Mouse (Mus musculus) midbrain, embryonic 14.5 days (tissue): ENCODE data around the gene Plxnb2. TPM values are rescaled to one million over a fixed set of nuclear protein-coding genes. Genes with fewer than 3 reads are reported as not detected.

Experiments
- ATAC-seq: fragments of 200-750 bp; cut with Nextera tagmentation; 2 replicates; pipeline ENCODE4 v1.8.0; 2017; ENCODE audit warnings: moderate number of reproducible peaks, moderate library complexity; ENCODE audit not compliant: low FRiP score, low TSS enrichment
- DNase-seq: peaks from one replicate; pipeline ENCODE4 v3.0.0-alpha.2; 2015
- H3K27ac ChIP-seq: fragments of 300-500 bp; sonication (generic); replicated peaks from 2 replicates; pipeline ENCODE4 v1.5.1; 2014; ENCODE audit warnings: mild to moderate bottlenecking, low read depth, low read length, moderate library complexity
- H3K27me3 ChIP-seq: fragments of 300-500 bp; sonication (generic); 2 replicates; pipeline ENCODE4 v1.6.1; 2014; ENCODE audit warnings: low read length, control low read depth, mixed read lengths; ENCODE audit not compliant: control insufficient read depth, insufficient read depth
- H3K36me3 ChIP-seq: fragments of 300-500 bp; sonication (generic); 2 replicates; pipeline ENCODE4 v1.6.1; 2014; ENCODE audit warnings: low read length, control low read depth; ENCODE audit not compliant: control insufficient read depth, insufficient read depth
- H3K4me1 ChIP-seq: fragments of 300-500 bp; sonication (generic); 2 replicates; pipeline ENCODE4 v1.6.1; 2014; ENCODE audit warnings: mild to moderate bottlenecking, antibody characterized with exemption, low read length, control low read depth; ENCODE audit not compliant: control insufficient read depth, insufficient read depth
- H3K4me2 ChIP-seq: fragments of 300-500 bp; sonication (generic); 2 replicates; pipeline ENCODE4 v1.6.1; 2014; ENCODE audit warnings: mild to moderate bottlenecking, low read length, moderate library complexity
- H3K4me3 ChIP-seq: fragments of 300-500 bp; sonication (generic); replicated peaks from 2 replicates; pipeline ENCODE4 v1.5.1; 2014; ENCODE audit warnings: low read depth, low read length
- H3K9ac ChIP-seq: fragments of 300-500 bp; sonication (generic); replicated peaks from 2 replicates; pipeline ENCODE4 v1.6.1; 2014; ENCODE audit warnings: mild to moderate bottlenecking, low read length, moderate library complexity
- H3K9me3 ChIP-seq: fragments of 300-500 bp; sonication (generic); 2 replicates; pipeline ENCODE4 v1.6.1; 2016; ENCODE audit warnings: low read length, control low read depth, mixed read lengths; ENCODE audit not compliant: control insufficient read depth
- WGBS: fragments of 180-500 bp; shearing (Covaris S2); extraction: QIAGEN DNeasy Blood & Tissue Kit; methylation state at CpG from one replicate; pipeline ENCODE4 v1.1.7; 2014; 5-methylcytosine and 5-hydroxymethylcytosine counted together
- polyA plus RNA-seq: library from polyadenylated mRNA; unstranded; fragments of >200 nt; fragmentation: Nextera tagmentation; extraction: Ambion mirVana; gene quantifications from 2 replicates; pipeline ENCODE4 v1.2.1, GENCODE M21; 2014

Gene Plxnb2
- polyA plus RNA-seq, 1 experiment from 2014 or later, result 107 TPM

DNA sequence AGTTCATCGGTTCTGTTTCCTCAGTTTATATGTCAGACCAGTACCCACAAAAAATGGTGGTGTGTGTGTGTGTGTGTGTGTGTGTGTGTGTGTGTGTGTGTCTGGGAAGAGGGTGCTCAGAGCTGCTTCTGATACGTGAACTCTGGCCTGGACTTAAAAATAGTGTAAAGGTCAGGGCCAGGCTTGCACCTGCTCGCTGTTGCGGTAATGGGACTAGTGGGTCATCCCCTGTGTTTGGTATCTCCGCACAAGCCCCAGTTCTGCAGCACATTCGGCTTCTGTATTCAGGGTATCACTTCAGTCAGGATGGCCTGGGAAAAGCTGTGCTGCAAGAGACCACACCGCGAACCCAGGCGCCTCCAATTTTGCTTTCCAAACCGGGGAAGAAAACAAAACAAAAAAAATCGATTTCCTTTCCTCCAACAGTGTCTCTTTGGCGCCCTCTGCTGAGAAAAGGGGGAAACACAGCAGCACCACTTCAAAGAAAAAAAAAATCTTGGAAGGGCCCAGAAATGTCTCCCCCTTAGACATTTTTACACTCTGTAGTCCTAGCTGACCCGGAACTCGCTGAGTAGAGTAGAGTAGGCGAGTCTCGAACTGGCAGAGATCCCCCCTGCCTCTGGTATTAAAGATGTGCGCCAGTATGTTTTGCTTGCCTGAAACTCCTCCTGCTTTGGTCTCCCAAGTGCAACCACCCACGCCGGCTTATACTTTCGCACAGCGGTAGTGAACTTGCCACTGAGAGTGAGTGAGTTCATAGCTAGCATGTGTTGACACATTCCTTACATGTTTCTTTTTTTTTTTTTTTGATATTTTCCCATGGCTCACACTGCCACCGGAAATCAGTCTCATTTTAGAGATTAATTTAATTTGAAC is 29.5 kb upstream of the Plxnb2 start:
- H3K4me3 ChIP-seq, result peak overlapping the region; percentile 23
- WGBS, result 18% methylated on average over 22 of the region's 22 CpGs
- peak overlapping the region; percentile 82 for H3K4me2 ChIP-seq
- H3K9me3 ChIP-seq, result no peaks in the 10 kb centered on the region
- H3K27ac ChIP-seq, result peak overlapping the region; percentile 84
- H3K27me3 ChIP-seq, result no peaks in the 10 kb centered on the region
- peak overlapping the region; percentile 50; the same call in 1 of the 2 replicates for H3K9ac ChIP-seq
- ATAC-seq (no peak), DNase-seq (peak; percentile 94)
- peaks cover 25% of the 10 kb centered on the region for H3K4me1 ChIP-seq
- no peaks in the 10 kb centered on the region for H3K36me3 ChIP-seq

GRCm38 (mm10) chr15:89207457-89207856 is 26.9 kb upstream of the Plxnb2 start:
- no peak overlapping the region for H3K4me3 ChIP-seq
- H3K27ac ChIP-seq, result no peak overlapping the region
- peaks cover 10% of the 10 kb centered on the region for H3K9me3 ChIP-seq
- no peak overlapping the region for H3K4me2 ChIP-seq
- no peaks in the 10 kb centered on the region for H3K36me3 ChIP-seq
- no peaks in the 10 kb centered on the region for H3K27me3 ChIP-seq
- DNase-seq (no peak), ATAC-seq (no peak)
- WGBS, result 91% methylated on average over 4 of the region's 4 CpGs
- no peak overlapping the region for H3K9ac ChIP-seq
- peaks cover 1% of the 10 kb centered on the region for H3K4me1 ChIP-seq

GRCm38 (mm10) chr15:89197056-89197455 is 16.5 kb upstream of the Plxnb2 start:
- DNase-seq, result peak; percentile 30

GRCm38 (mm10) chr15:89196313-89196706 is 15.7 kb upstream of the Plxnb2 start, which contains the start of gene Dennd6b:
Dennd6b (minus strand) TSS chr15:89196496.
- ATAC-seq, result peak; percentile 98
- peak within 1 kb of the TSS; percentile 67 for H3K4me2 ChIP-seq
- no peaks in the 10 kb centered on the region for H3K27me3 ChIP-seq
- peak within 1 kb of the TSS; percentile 99 for H3K9ac ChIP-seq
- no peaks in the 10 kb centered on the region for H3K9me3 ChIP-seq
- H3K4me1 ChIP-seq, result peaks cover 15% of the 10 kb centered on the region
- peak within 1 kb of the TSS; percentile 97 for H3K27ac ChIP-seq
- H3K4me3 ChIP-seq, result peak within 1 kb of the TSS; percentile 93
- peaks cover 8% of the 10 kb centered on the region for H3K36me3 ChIP-seq
- peak; percentile 98 for DNase-seq
- under 1% methylated on average over 38 of the region's 38 CpGs for WGBS

More at GRCm38 (mm10) chr15:89197056-89197455, 16.5 kb upstream of the Plxnb2 start:
- ATAC-seq, result no peak
- Histone ChIP-seq H3K27me3 (no peaks in the 10 kb centered on the region), H3K27ac (peak overlapping the region; percentile 97), H3K4me2 (peak overlapping the region; percentile 67), H3K9me3 (0 out of 2 replicates have a peak, but pooled peaks cover 4% of the 10 kb centered on the region), H3K4me3 (peak overlapping the region; percentile 93), H3K36me3 (peaks cover 4% of the 10 kb centered on the region; the same call in 1 of the 2 replicates), H3K9ac (peak overlapping the region; percentile 99), H3K4me1 (peaks cover 15% of the 10 kb centered on the region)
- 69% methylated on average over 15 of the region's 15 CpGs for WGBS

GRCm38 (mm10) chr15:89195690-89196312 is 15.2 kb upstream of the Plxnb2 start:
- Histone ChIP-seq H3K9me3 (no peaks in the 10 kb centered on the region), H3K4me2 (peak overlapping the region; percentile 67), H3K27me3 (no peaks in the 10 kb centered on the region), H3K27ac (peak overlapping the region; percentile 97), H3K4me3 (peak overlapping the region; percentile 93), H3K4me1 (peaks cover 15% of the 10 kb centered on the region), H3K36me3 (peaks cover 14% of the 10 kb centered on the region), H3K9ac (peak overlapping the region; percentile 99)
- 1% methylated on average over 24 of the region's 25 CpGs for WGBS
- ATAC-seq (peak; percentile 91), DNase-seq (peak; percentile 91)

DNA sequence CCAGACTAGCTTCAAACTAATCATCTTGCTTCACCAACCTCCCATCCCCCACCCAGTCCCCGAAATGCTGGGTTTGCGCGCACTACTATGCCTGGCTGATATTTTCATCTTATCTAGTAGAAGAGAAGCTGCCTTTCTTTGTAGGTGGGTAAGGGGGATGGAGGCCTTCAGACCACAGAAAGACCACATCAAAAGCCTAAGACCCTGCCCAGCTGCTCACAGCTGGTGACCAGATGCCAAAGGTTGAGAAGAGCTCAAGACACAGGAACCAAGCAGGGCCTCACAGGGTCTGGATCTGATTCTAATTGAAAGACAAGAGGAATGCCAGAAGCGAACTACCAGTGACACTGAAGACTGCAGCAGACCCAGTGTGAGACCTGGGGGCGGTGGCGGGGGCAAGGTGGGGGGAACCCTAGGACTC is 14.7 kb upstream of the Plxnb2 start:
- peak; percentile 52 for DNase-seq
- peak overlapping the region; percentile 93 for H3K4me3 ChIP-seq
- H3K27me3 ChIP-seq, result no peaks in the 10 kb centered on the region
- peak overlapping the region; percentile 67 for H3K4me2 ChIP-seq
- H3K4me1 ChIP-seq, result peaks cover 15% of the 10 kb centered on the region
- no peak for ATAC-seq
- peak overlapping the region; percentile 99 for H3K9ac ChIP-seq
- 28% methylated on average over 6 of the region's 6 CpGs for WGBS
- H3K9me3 ChIP-seq, result no peaks in the 10 kb centered on the region
- H3K36me3 ChIP-seq, result peaks cover 19% of the 10 kb centered on the region
- peak overlapping the region; percentile 97 for H3K27ac ChIP-seq

GRCm38 (mm10) chr15:89184937-89185227 is 4.3 kb upstream of the Plxnb2 start:
- no peak overlapping the region for H3K9ac ChIP-seq
- H3K27ac ChIP-seq, result no peak overlapping the region
- DNase-seq (no peak), ATAC-seq (no peak)
- no peak overlapping the region for H3K4me3 ChIP-seq
- H3K4me2 ChIP-seq, result no peak overlapping the region
- H3K36me3 ChIP-seq, result peaks cover 56% of the 10 kb centered on the region
- no peaks in the 10 kb centered on the region for H3K27me3 ChIP-seq
- H3K9me3 ChIP-seq, result no peaks in the 10 kb centered on the region
- WGBS, result 82% methylated on average over 5 of the region's 5 CpGs
- H3K4me1 ChIP-seq, result peaks cover 18% of the 10 kb centered on the region

DNA sequence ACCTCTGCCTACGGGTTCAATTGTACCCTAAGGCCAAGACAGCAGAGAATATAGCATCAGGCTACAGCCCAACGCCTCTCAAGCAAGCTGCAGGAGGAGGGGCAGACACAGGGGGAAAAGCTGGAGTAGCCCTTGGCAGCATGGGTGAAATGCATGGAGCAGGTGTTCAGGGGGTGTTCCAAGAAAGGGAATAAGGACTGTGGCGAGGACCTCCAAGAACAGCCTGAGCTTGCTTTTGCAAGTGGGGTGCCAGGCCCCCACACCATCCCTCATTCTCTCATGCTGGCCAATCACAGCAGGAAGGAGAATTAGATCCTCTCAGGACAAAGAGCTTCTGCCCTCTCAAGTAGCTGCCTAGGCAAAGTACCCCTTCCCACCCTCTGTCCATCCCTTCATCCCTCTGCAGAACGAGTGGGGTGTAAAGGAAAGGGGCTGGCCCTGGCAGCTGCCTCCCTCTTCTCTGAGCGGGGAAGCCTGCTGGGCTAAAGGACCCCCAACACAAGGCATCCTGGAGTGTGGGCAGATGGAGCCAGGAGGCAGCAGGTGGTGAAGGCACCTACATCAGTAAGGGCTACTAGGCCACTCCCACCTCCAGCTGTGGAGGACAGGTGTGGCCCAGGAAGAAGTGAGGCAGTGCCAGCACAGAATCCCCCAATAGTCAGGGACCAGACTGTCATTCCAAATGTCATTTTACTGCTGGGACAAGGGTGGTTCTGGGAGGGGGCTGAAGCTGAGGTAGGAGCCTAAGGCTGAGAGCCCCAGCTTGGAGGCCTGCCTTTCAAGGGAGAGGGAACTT is 3.8 kb upstream of the Plxnb2 start:
- ATAC-seq, result no peak
- H3K4me1 ChIP-seq, result peaks cover 22% of the 10 kb centered on the region
- DNase-seq, result no peak
- H3K4me2 ChIP-seq, result no peak overlapping the region
- H3K27ac ChIP-seq, result 0 out of 2 replicates have a peak overlapping the region, but pooled peaks have one; percentile 2
- H3K27me3 ChIP-seq, result no peaks in the 10 kb centered on the region
- H3K4me3 ChIP-seq, result no peak overlapping the region
- peaks cover 51% of the 10 kb centered on the region for H3K36me3 ChIP-seq
- WGBS, result 26% methylated on average over 5 of the region's 5 CpGs
- H3K9ac ChIP-seq, result 0 out of 2 replicates have a peak overlapping the region, but pooled peaks have one; percentile 3
- H3K9me3 ChIP-seq, result no peaks in the 10 kb centered on the region
